Mouse (Mus musculus) ES-E14 (cell line): ENCODE data around the gene Cacna1d.

ENCODE experiments used
- CHD2 ChIP-seq: IDR thresholded peaks from 2 replicates; pipeline ENCODE4 v1.6.1; 2014; ENCODE audit warnings: mild to moderate bottlenecking, low read depth, low read length, inconsistent platforms
- ZC3H11A ChIP-seq: IDR thresholded peaks from 2 replicates; pipeline ENCODE4 v1.6.1; 2012; ENCODE audit warnings: low read depth, mild to moderate bottlenecking, inconsistent platforms, low read length, borderline replicate concordance
- ZNF384 ChIP-seq: IDR thresholded peaks from 2 replicates; pipeline ENCODE4 v1.6.1; 2012; ENCODE audit warnings: low read depth, low read length, inconsistent platforms

GRCm38 (mm10) chr14:30365866-30366265 lies 125.4 kb downstream of the Cacna1d start:
- TF ChIP-seq ZNF384 = no peak
- TF ChIP-seq ZC3H11A = no peak
- no peak for TF ChIP-seq CHD2
